Mouse (Mus musculus): ENCODE data around the gene Oosp2.

Oosp2 gene

GRCm38 (mm10) chr19:11608172-11608571, 52.2 kb downstream of the Oosp2 start:
- in situ Hi-C loops (cut with MseI, MboI): no loop called here

- in situ Hi-C loops (cut with MseI, MboI): no loop called here
Measured at GRCm38 (mm10) chr19:11604603-11605002, 55.8 kb downstream of the Oosp2 start, which contains the start of gene Ms4a6d. Ms4a6d (minus strand) TSS chr19:11604849.

- in situ Hi-C loops (cut with MseI, MboI): no loop called here
Measured at GRCm38 (mm10) chr19:11602026-11602425, 58.3 kb downstream of the Oosp2 start.

GRCm38 (mm10) chr19:11601349-11601748, 59.0 kb downstream of the Oosp2 start:
- in situ Hi-C loops (cut with MseI, MboI): no loop called here

Measured in mouse trophoblast stem cell (cell line).